Mouse (Mus musculus): ENCODE measurements around the gene Ypel2. TPM values are rescaled to one million over a fixed set of nuclear protein-coding genes. Genes with fewer than 3 reads are reported as not detected.

The Ypel2 gene
- polyA plus RNA-seq, 1 experiment, result 4.7 TPM

GRCm38 (mm10) chr11:86930636-86931180 lies 62.8 kb downstream of the Ypel2 start:
- TF ChIP-seq POLR2A (IDR thresholded peaks at IDR 0.05; ENCODE audit: borderline replicate concordance, control insufficient read depth, low read depth, low read length), result no peak
- TF ChIP-seq CTCF (IDR thresholded peaks at IDR 0.05; ENCODE audit: control insufficient read depth, insufficient read depth, low read length), result no peak
- Histone ChIP-seq H3K27ac (ENCODE audit: control insufficient read depth, insufficient read depth, low read depth, low read length, poor library complexity) (no peak overlapping the region), H3K4me1 (ENCODE audit: control insufficient read depth, insufficient read depth, low read length) (no peaks in the 10 kb centered on the region), H3K4me3 (replicated peaks; ENCODE audit: control insufficient read depth, low read depth, low read length) (no peak overlapping the region)
- 74% methylated on average over 10 of the region's 10 CpGs for WGBS

DNA sequence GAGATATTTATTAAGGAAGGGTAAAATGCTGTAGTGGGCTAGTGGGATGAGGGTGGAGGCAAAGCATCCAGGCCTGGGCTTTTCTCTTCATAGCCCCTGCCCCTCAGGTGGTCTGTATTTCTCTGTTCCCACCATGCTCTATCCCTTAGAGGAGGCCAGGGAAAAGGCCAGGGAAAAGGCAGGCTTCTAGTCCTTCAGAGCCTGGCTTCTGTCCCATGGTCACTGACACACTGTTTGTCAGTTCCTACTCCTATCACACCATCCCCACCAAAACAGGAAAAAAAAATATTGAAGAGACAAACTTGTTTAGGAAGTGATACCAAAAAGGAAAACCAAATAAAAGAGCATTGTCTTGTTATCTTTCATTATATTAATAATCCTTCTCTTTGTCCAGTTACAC lies 63.5 kb downstream of the Ypel2 start:
- H3K4me1 ChIP-seq (ENCODE audit: control insufficient read depth, insufficient read depth, low read length), result no peaks in the 10 kb centered on the region; the same call in none of the 2 replicates
- TF ChIP-seq CTCF (IDR thresholded peaks at IDR 0.05; ENCODE audit: control insufficient read depth, insufficient read depth, low read length), result no peak
- TF ChIP-seq POLR2A (IDR thresholded peaks at IDR 0.05; ENCODE audit: borderline replicate concordance, control insufficient read depth, low read depth, low read length), result no peak
- H3K4me3 ChIP-seq (replicated peaks; ENCODE audit: control insufficient read depth, low read depth, low read length), result no peak overlapping the region
- no peak overlapping the region for H3K27ac ChIP-seq (ENCODE audit: control insufficient read depth, insufficient read depth, low read depth, low read length, poor library complexity)

DNA sequence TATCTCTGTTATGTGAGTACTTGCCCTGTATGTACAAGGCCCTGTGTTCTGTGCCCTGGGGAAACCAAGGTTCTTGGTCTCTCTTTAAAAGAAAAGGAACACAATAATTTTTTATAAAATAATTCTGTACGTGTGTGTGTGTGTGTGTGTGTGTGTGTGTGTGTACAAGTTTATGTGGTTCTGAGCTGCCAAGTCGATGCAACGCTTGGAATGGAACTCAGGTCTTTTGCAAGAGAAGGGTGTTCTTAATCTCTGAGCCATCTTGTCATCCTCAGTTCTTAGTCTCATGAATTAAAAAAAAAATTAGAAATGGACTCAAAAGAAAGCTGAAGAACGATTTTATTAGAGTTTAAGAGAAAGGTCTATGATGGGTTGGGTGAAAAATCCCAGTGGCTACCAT lies 64.0 kb downstream of the Ypel2 start:
- Histone ChIP-seq H3K4me1 (ENCODE audit: control insufficient read depth, insufficient read depth, low read length) (no peaks in the 10 kb centered on the region; the same call in none of the 2 replicates), H3K27ac (ENCODE audit: control insufficient read depth, insufficient read depth, low read depth, low read length, poor library complexity) (no peak overlapping the region), H3K4me3 (replicated peaks; ENCODE audit: control insufficient read depth, low read depth, low read length) (no peak overlapping the region)
- TF ChIP-seq CTCF (IDR thresholded peaks at IDR 0.05; ENCODE audit: control insufficient read depth, insufficient read depth, low read length) (no peak), POLR2A (IDR thresholded peaks at IDR 0.05; ENCODE audit: borderline replicate concordance, control insufficient read depth, low read depth, low read length) (no peak)
- 64% methylated on average over 4 of the region's 4 CpGs for WGBS

- TF ChIP-seq POLR2A (IDR thresholded peaks at IDR 0.05; ENCODE audit: borderline replicate concordance, control insufficient read depth, low read depth, low read length) (no peak), CTCF (IDR thresholded peaks at IDR 0.05; ENCODE audit: control insufficient read depth, insufficient read depth, low read length) (no peak)
- H3K27ac ChIP-seq (ENCODE audit: control insufficient read depth, insufficient read depth, low read depth, low read length, poor library complexity), result no peak overlapping the region
Observed at GRCm38 (mm10) chr11:86925085-86925638, 68.3 kb downstream of the Ypel2 start.

GRCm38 (mm10) chr11:86924629-86925028 lies 68.9 kb downstream of the Ypel2 start:
- no peak overlapping the region for H3K4me3 ChIP-seq (replicated peaks; ENCODE audit: control insufficient read depth, low read depth, low read length)
- TF ChIP-seq CTCF (IDR thresholded peaks at IDR 0.05; ENCODE audit: control insufficient read depth, insufficient read depth, low read length) (no peak), POLR2A (IDR thresholded peaks at IDR 0.05; ENCODE audit: borderline replicate concordance, control insufficient read depth, low read depth, low read length) (no peak)
- no peaks in the 10 kb centered on the region; the same call in none of the 2 replicates for H3K4me1 ChIP-seq (ENCODE audit: control insufficient read depth, insufficient read depth, low read length)
- H3K27ac ChIP-seq (ENCODE audit: control insufficient read depth, insufficient read depth, low read depth, low read length, poor library complexity), result no peak overlapping the region
- WGBS, result 61% methylated on average over 3 of the region's 3 CpGs

More at GRCm38 (mm10) chr11:86925085-86925638, 68.3 kb downstream of the Ypel2 start:
- H3K4me3 ChIP-seq (replicated peaks; ENCODE audit: control insufficient read depth, low read depth, low read length), result no peak overlapping the region
- 14% methylated on average over 9 of the region's 9 CpGs for WGBS
- no peaks in the 10 kb centered on the region; the same call in none of the 2 replicates for H3K4me1 ChIP-seq (ENCODE audit: control insufficient read depth, insufficient read depth, low read length)

DNA sequence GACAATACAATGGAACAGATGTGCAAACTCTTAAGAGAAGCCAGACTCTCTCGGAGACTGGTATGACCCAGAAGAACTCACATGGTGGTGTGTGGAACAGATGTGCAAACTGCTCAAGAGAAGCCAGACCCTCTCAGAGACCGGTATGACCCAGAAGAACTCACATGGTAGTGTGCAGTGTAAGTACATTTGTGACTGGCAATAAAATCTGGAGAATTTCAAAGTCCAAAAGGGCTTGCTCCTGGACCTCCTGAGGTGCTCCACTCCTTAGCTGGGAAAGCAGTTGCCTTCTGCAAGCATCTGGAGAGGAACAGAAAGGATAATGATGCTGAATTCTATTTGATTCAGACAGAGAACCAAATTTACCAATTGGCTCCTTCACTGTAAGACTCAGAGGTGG lies 69.9 kb downstream of the Ypel2 start:
- Histone ChIP-seq H3K27ac (ENCODE audit: control insufficient read depth, insufficient read depth, low read depth, low read length, poor library complexity) (no peak overlapping the region), H3K4me3 (replicated peaks; ENCODE audit: control insufficient read depth, low read depth, low read length) (no peak overlapping the region), H3K4me1 (ENCODE audit: control insufficient read depth, insufficient read depth, low read length) (no peaks in the 10 kb centered on the region; the same call in none of the 2 replicates)
- 72% methylated on average over 2 of the region's 2 CpGs for WGBS
- no peak for TF ChIP-seq CTCF (IDR thresholded peaks at IDR 0.05; ENCODE audit: control insufficient read depth, insufficient read depth, low read length)
- no peak for TF ChIP-seq POLR2A (IDR thresholded peaks at IDR 0.05; ENCODE audit: borderline replicate concordance, control insufficient read depth, low read depth, low read length)

DNA sequence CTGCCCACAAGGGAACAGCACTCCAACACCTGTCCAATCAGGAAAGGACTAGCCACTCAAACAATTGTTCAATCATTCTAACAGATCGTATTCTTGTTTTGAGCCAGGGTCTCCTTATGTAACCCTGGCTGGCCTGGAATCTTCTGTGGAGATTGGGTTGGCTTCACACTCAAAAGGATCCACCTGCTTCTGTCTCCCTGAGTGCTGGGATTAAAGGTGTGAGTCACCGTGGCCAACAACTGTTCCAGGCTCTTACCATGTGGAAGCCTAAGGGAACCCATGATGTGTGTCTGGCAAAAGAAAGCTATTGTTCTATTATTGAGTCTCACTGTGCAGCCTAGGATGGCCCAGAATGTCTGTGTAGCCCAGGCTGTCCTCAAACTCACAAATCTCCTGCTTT lies 71.5 kb downstream of the Ypel2 start:
- Histone ChIP-seq H3K4me1 (ENCODE audit: control insufficient read depth, insufficient read depth, low read length) (no peaks in the 10 kb centered on the region; the same call in none of the 2 replicates), H3K27ac (ENCODE audit: control insufficient read depth, insufficient read depth, low read depth, low read length, poor library complexity) (no peak overlapping the region), H3K4me3 (replicated peaks; ENCODE audit: control insufficient read depth, low read depth, low read length) (no peak overlapping the region)
- WGBS, result 81% methylated on average over 2 of the region's 2 CpGs
- TF ChIP-seq POLR2A (IDR thresholded peaks at IDR 0.05; ENCODE audit: borderline replicate concordance, control insufficient read depth, low read depth, low read length) (no peak), CTCF (IDR thresholded peaks at IDR 0.05; ENCODE audit: control insufficient read depth, insufficient read depth, low read length) (no peak)

GRCm38 (mm10) chr11:86921335-86921734 lies 72.2 kb downstream of the Ypel2 start:
- no peak overlapping the region for H3K4me3 ChIP-seq (replicated peaks; ENCODE audit: control insufficient read depth, low read depth, low read length)
- no peak overlapping the region for H3K27ac ChIP-seq (ENCODE audit: control insufficient read depth, insufficient read depth, low read depth, low read length, poor library complexity)
- peaks cover 2% of the 10 kb centered on the region for H3K4me1 ChIP-seq (ENCODE audit: control insufficient read depth, insufficient read depth, low read length)
- 67% methylated on average over 6 of the region's 6 CpGs for WGBS
- no peak for TF ChIP-seq POLR2A (IDR thresholded peaks at IDR 0.05; ENCODE audit: borderline replicate concordance, control insufficient read depth, low read depth, low read length)
- TF ChIP-seq CTCF (IDR thresholded peaks at IDR 0.05; ENCODE audit: control insufficient read depth, insufficient read depth, low read length), result no peak
